ENCODE assay signal across 10 mouse cellular contexts in genomic region chr5:115161064-115161939, GRCm38 (mm10). TPM values are rescaled to one million over a fixed set of nuclear protein-coding genes. Genes with fewer than 3 reads are reported as not detected.
DNase-seq lines count a peak whose midpoint lies in the region; ATAC-seq and TF ChIP-seq lines count a peak whose summit lies in the region.
"Had no signal": no experiment of that assay in that cellular context is flagged by ENCODE, and none has a peak within 500 bp of the region (broad histone marks: within the 10 kb centered on the region; RNA-seq: fewer than 3 reads in every experiment).

No protein-coding gene starts in this region.

- intact Hi-C loops in left cerebral cortex, adult 2 months (cut with DNase I): loop anchor here (5.0 kb wide), 1 partner anchor 184 kb away; no protein-coding TSS in a partner anchor

- H3K27me3 ChIP-seq in heart, embryonic 10.5 days (ENCODE audit: insufficient read depth, poor library complexity, severe bottlenecking): no peaks in the 10 kb centered on the region
- no peaks in the 10 kb centered on the region for H3K27me3 ChIP-seq in limb, embryonic 13.5 days

- H3K9me3 ChIP-seq in heart, embryonic 10.5 days: no peaks in the 10 kb centered on the region
- H3K9me3 ChIP-seq in limb, embryonic 13.5 days: no peaks in the 10 kb centered on the region

- peaks cover 36% of the 10 kb centered on the region for H3K4me1 ChIP-seq in heart, embryonic 10.5 days
- H3K4me1 ChIP-seq in limb, embryonic 13.5 days: peaks cover 37% of the 10 kb centered on the region

- H3K36me3 ChIP-seq in heart, embryonic 10.5 days: no peaks in the 10 kb centered on the region
- H3K36me3 ChIP-seq in limb, embryonic 13.5 days: no peaks in the 10 kb centered on the region

- ATAC-seq in limb, embryonic 13.5 days (ENCODE audit: low FRiP score, low read depth): no peak

- no peak for TF ChIP-seq CTCF in left cerebral cortex, adult 2 months (IDR thresholded peaks at IDR 0.05)

- no peak overlapping the region for H3K4me3 ChIP-seq in left cerebral cortex, adult 2 months
- H3K4me3 ChIP-seq in heart, embryonic 10.5 days: peak overlapping the region; percentile 27; the same call in 1 of the 2 replicates
- H3K4me3 ChIP-seq in limb, embryonic 13.5 days: no peak overlapping the region

- 0 out of 2 replicates have a peak overlapping the region, but pooled peaks have one; percentile 25 for H3K9ac ChIP-seq in limb, embryonic 13.5 days

- no peak for DNase-seq in left cerebral cortex, adult 2 months (ENCODE audit: extremely low spot score in 1 of 2, low spot score in 2 of 2)
- DNase-seq in left cerebral cortex, adult 11 months (ENCODE audit: low spot score): no peak
- peak; percentile 69 for DNase-seq in MEL-GATA-1-ER (ENCODE audit: extremely low read depth, low read depth)
- DNase-seq in heart, embryonic 10.5 days (ENCODE audit: low spot score): no peak
- DNase-seq in left cerebral cortex, adult 8-10 months (ENCODE audit: low spot score in 2 of 2): no peak
- no peak for DNase-seq in layer of hippocampus, postnatal 14 days (ENCODE audit: low spot score in 2 of 2)
- DNase-seq in cerebellum, postnatal 4 days (ENCODE audit: low spot score in 2 of 2): no peak
- DNase-seq: spleen, adult 18-20 months had no signal

- peak overlapping the region; percentile 57 for H3K27ac ChIP-seq in left cerebral cortex, adult 2 months
- H3K27ac ChIP-seq in heart, embryonic 10.5 days: peak overlapping the region; percentile 59; the same call in 1 of the 2 replicates
- no peak overlapping the region; the same call in 1 of the 2 replicates for H3K27ac ChIP-seq in limb, embryonic 13.5 days

- WGBS in heart, embryonic 10.5 days: 46% methylated on average over 13 of the region's 13 CpGs
- WGBS in limb, embryonic 13.5 days: 25% methylated on average over 13 of the region's 13 CpGs

- peak overlapping the region; percentile 14; the same call in 1 of the 2 replicates for H3K4me2 ChIP-seq in limb, embryonic 13.5 days (replicated peaks)

RNA-seq across cellular contexts. Expression of gene Mlec, which starts 3.3 kb away (rescaled TPM):
- 10 to 100 TPM; 87.8 to 89.8 TPM for total RNA-seq in left cerebral cortex, adult 2 months (2021)
- polyA plus RNA-seq in heart, embryonic 10.5 days (2016; fragmentation: Nextera tagmentation; extraction: Ambion mirVana): 110 and 113 TPM in 2 replicates
- polyA plus RNA-seq in limb, embryonic 13.5 days (2015; fragmentation: Nextera tagmentation; extraction: Ambion mirVana): 66.1 and 78.1 TPM in 2 replicates
- total RNA-seq in left cerebral cortex, adult 8-10 months (2022): 10 to 100 TPM; 66.1 to 84.8 (median 72.3) TPM
- total RNA-seq in layer of hippocampus, postnatal 14 days (2021): 10 to 100 TPM; 78.9 to 87.5 TPM

RNA-seq across cellular contexts. Expression of gene Unc119b, which starts 26.5 kb away (rescaled TPM):
- total RNA-seq in left cerebral cortex, adult 2 months (2021): 10 to 100 TPM; 25.2 to 31.0 TPM
- polyA plus RNA-seq in heart, embryonic 10.5 days (2016; fragmentation: Nextera tagmentation; extraction: Ambion mirVana): 25.7 and 35.8 TPM in 2 replicates
- 45.5 and 47.1 TPM in 2 replicates for polyA plus RNA-seq in limb, embryonic 13.5 days (2015; fragmentation: Nextera tagmentation; extraction: Ambion mirVana)
- total RNA-seq in left cerebral cortex, adult 8-10 months (2022): 10 to 100 TPM; 21.2 to 26.9 (median 24.2) TPM
- 10 to 100 TPM; 31.1 to 32.2 TPM for total RNA-seq in layer of hippocampus, postnatal 14 days (2021)

RNA-seq across cellular contexts. Expression of gene Cabp1, which starts 32.9 kb away (rescaled TPM):
- 100 to 1,000 TPM; 319 to 335 TPM for total RNA-seq in left cerebral cortex, adult 2 months (2021)
- 0.79 and 1.2 TPM in 2 replicates for polyA plus RNA-seq in heart, embryonic 10.5 days (2016; fragmentation: Nextera tagmentation; extraction: Ambion mirVana)
- 0.75 and 0.91 TPM in 2 replicates for polyA plus RNA-seq in limb, embryonic 13.5 days (2015; fragmentation: Nextera tagmentation; extraction: Ambion mirVana)
- total RNA-seq in left cerebral cortex, adult 8-10 months (2022): 100 to 1,000 TPM; 228 to 252 (median 243) TPM
- 100 to 1,000 TPM; 107 to 115 TPM for total RNA-seq in layer of hippocampus, postnatal 14 days (2021)
- total RNA-seq: megakaryocyte-erythroid progenitor cell, adult 5-6 weeks had no signal

RNA-seq across cellular contexts. Expression of gene Acads, which starts 42.2 kb away (rescaled TPM):
- 1 to 10 TPM; 6.5 to 7.2 TPM for total RNA-seq in left cerebral cortex, adult 2 months (2021)
- polyA plus RNA-seq in heart, embryonic 10.5 days (2016; fragmentation: Nextera tagmentation; extraction: Ambion mirVana): 107 and 138 TPM in 2 replicates
- 56.5 and 56.9 TPM in 2 replicates for polyA plus RNA-seq in limb, embryonic 13.5 days (2015; fragmentation: Nextera tagmentation; extraction: Ambion mirVana)
- 1 to 10 TPM; 7.8 to 9.2 (median 8.9) TPM for total RNA-seq in left cerebral cortex, adult 8-10 months (2022)
- 1 to 10 TPM; 8.5 to 9.9 TPM for total RNA-seq in layer of hippocampus, postnatal 14 days (2021)
